Mouse (Mus musculus) kidney, adult 2 months (tissue): Measurements from ENCODE around the gene Stra6. TPM values are rescaled to one million over a fixed set of nuclear protein-coding genes. Genes with fewer than 3 reads are reported as not detected.

ENCODE experiments used
- DNase-seq: peaks from one replicate; pipeline ENCODE4 v3.0.0; 2021
- H3K27ac ChIP-seq: fragments of 200-500 bp; 2 replicates; pipeline ENCODE4 v1.5.1; 2012; ENCODE audit warnings: low read depth, low read length, control low read depth, inconsistent platforms; ENCODE audit not compliant: insufficient read depth
- H3K27me3 ChIP-seq: fragments of 200-500 bp; replicated peaks from 2 replicates; pipeline ENCODE4 v1.6.1; 2012; ENCODE audit warnings: mild to moderate bottlenecking, moderate library complexity, low read length, inconsistent platforms; ENCODE audit not compliant: control insufficient read depth, insufficient read depth
- H3K36me3 ChIP-seq: fragments of 200-500 bp; 2 replicates; pipeline ENCODE4 v1.6.1; 2012; ENCODE audit warnings: mild to moderate bottlenecking, moderate library complexity, low read length, inconsistent platforms; ENCODE audit not compliant: control insufficient read depth, insufficient read depth
- H3K4me1 ChIP-seq: fragments of 200-500 bp; 2 replicates; pipeline ENCODE4 v1.6.1; 2011; ENCODE audit warnings: low read length; ENCODE audit not compliant: control insufficient read depth, insufficient read depth
- H3K4me3 ChIP-seq: fragments of 200-500 bp; 2 replicates; pipeline ENCODE4 v1.5.1; 2011; ENCODE audit warnings: mild to moderate bottlenecking, low read depth, low read length, control low read depth; ENCODE audit not compliant: insufficient read depth
- CTCF ChIP-seq: fragments of 200-500 bp; conservative IDR thresholded peaks from 2 replicates; pipeline ENCODE4 v1.5.1; 2011; ENCODE audit warnings: low read depth, mild to moderate bottlenecking, control low read depth, low read length, moderate library complexity, mixed read lengths; ENCODE audit not compliant: insufficient read depth, insufficient read length
- POLR2A ChIP-seq: fragments of 200-500 bp; IDR thresholded peaks from one replicate; pipeline ENCODE4 v1.6.1; 2011; ENCODE audit warnings: low read depth, low read length, control low read depth
- WGBS: fragments of 180-500 bp; shearing (Covaris S2); methylation state at CpG from one replicate; pipeline ENCODE4 v1.1.7; 2018; 5-methylcytosine and 5-hydroxymethylcytosine counted together
- polyA plus RNA-seq: library from polyadenylated mRNA; depleted of rRNA; stranded (reverse); fragments of >200 nt; gene quantifications from 2 replicates; pipeline ENCODE4 v1.2.3, GENCODE M21; 2012

Stra6 gene
- polyA plus RNA-seq, 1 experiment: 15.4 TPM

GRCm38 (mm10) chr9:58049186-58049585, 14.4 kb upstream of the Stra6 start:
- no peaks in the 10 kb centered on the region for H3K4me1 ChIP-seq
- H3K27ac ChIP-seq: no peak overlapping the region
- no peak overlapping the region for H3K4me3 ChIP-seq
- no peaks in the 10 kb centered on the region for H3K27me3 ChIP-seq
- TF ChIP-seq CTCF (no peak), POLR2A (no peak)
- WGBS: 71% methylated on average over 6 of the region's 6 CpGs
- H3K36me3 ChIP-seq: no peaks in the 10 kb centered on the region
- DNase-seq: no peak

- H3K4me3 ChIP-seq: no peak overlapping the region
- no peaks in the 10 kb centered on the region for H3K4me1 ChIP-seq
- TF ChIP-seq POLR2A: no peak
- no peaks in the 10 kb centered on the region for H3K27me3 ChIP-seq
- DNase-seq: no peak
- H3K36me3 ChIP-seq: no peaks in the 10 kb centered on the region
- WGBS: 56% methylated on average over 7 of the region's 7 CpGs
- H3K27ac ChIP-seq: no peak overlapping the region
Observed at GRCm38 (mm10) chr9:58049861-58050260, 13.7 kb upstream of the Stra6 start.

- Histone ChIP-seq H3K4me1 (no peaks in the 10 kb centered on the region), H3K27ac (no peak overlapping the region), H3K4me3 (no peak overlapping the region), H3K36me3 (no peaks in the 10 kb centered on the region), H3K27me3 (no peaks in the 10 kb centered on the region)
- DNase-seq: no peak
- TF ChIP-seq POLR2A (no peak), CTCF (no peak)
- WGBS: 63% methylated on average over 5 of the region's 5 CpGs
Observed at GRCm38 (mm10) chr9:58051937-58052336, 11.7 kb upstream of the Stra6 start.

DNA sequence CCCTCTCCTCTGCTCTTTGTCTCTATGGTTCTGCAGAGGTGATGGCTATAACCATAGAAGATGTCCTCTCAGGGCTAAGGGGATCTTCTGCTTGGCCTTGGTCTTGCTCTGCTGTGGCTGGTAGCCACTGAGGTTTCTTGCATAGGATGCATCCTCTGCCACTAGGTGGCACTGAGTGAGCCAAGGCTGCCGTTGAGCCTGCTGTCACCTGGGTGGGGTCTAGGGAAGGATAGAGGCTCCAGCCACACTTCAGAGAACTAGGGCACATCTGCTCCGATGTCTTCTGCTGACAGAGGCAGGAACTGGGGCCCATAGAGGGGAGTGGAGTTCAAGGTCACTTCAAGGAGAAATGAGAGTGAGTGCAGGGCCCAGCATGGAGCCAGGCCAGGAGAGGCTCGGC, 10.5 kb upstream of the Stra6 start:
- H3K4me1 ChIP-seq: no peaks in the 10 kb centered on the region
- TF ChIP-seq CTCF: peak; percentile 77
- TF ChIP-seq POLR2A: no peak
- WGBS: 42% methylated on average over 3 of the region's 3 CpGs

DNA sequence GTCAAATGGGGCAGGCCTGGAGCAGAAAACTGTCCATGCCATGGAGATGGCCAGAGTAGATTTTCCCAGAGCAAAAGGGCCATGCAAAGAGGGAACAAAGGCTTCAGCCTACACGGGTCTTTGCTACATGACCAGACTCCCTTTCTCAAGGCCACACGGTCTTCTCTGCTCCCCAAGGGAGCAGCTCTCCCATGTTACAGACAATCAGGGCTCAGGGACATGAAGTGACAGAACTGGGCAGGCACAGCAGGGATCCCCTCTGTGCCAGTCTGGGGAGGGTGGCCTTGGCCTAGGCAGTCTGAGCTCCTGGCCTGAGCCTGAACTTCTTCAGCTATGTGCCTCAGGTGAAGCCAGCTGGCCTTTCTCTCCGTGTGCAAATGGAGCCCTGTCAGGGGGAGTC, 10.0 kb upstream of the Stra6 start:
- Histone ChIP-seq H3K27ac (no peak overlapping the region), H3K4me1 (no peaks in the 10 kb centered on the region), H3K4me3 (no peak overlapping the region), H3K27me3 (no peaks in the 10 kb centered on the region), H3K36me3 (no peaks in the 10 kb centered on the region)
- 71% methylated on average over 3 of the region's 3 CpGs for WGBS
- TF ChIP-seq CTCF (no peak), POLR2A (no peak)
- DNase-seq: no peak

More for the DNA sequence above, 10.5 kb upstream of the Stra6 start:
- Histone ChIP-seq H3K27me3 (no peaks in the 10 kb centered on the region), H3K36me3 (no peaks in the 10 kb centered on the region), H3K27ac (no peak overlapping the region), H3K4me3 (no peak overlapping the region)
- peak; percentile 35 for DNase-seq

DNA sequence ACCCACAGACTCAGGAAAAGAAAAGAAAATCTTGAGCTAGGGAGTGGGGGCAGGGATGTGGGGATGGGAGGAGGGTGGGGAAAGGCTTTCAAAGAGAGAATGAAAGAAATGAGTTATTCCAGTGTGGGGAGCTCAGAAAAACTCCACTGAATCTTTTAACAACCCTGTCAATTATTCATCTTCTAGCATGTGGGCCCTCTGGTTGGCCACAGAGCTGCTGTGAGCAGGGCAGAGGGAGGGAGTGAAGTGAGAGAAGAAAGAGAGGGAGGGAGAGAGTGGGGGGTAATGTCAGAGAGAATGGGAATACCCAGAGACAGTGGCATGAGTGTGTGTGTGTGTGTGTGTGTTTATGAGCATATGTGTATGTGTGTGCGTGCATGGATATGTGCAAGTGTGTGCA, 9.6 kb upstream of the Stra6 start:
- Histone ChIP-seq H3K27ac (no peak overlapping the region), H3K27me3 (no peaks in the 10 kb centered on the region), H3K4me3 (no peak overlapping the region), H3K4me1 (no peaks in the 10 kb centered on the region), H3K36me3 (no peaks in the 10 kb centered on the region)
- DNase-seq: no peak
- no peak for TF ChIP-seq POLR2A
- TF ChIP-seq CTCF: no peak
- WGBS: 97% methylated on average over 1 of the region's 1 CpGs

- 51% methylated on average over 5 of the region's 5 CpGs for WGBS
- H3K36me3 ChIP-seq: no peaks in the 10 kb centered on the region
- TF ChIP-seq POLR2A (no peak), CTCF (no peak)
Observed at GRCm38 (mm10) chr9:58055666-58056065, 7.9 kb upstream of the Stra6 start.

DNA sequence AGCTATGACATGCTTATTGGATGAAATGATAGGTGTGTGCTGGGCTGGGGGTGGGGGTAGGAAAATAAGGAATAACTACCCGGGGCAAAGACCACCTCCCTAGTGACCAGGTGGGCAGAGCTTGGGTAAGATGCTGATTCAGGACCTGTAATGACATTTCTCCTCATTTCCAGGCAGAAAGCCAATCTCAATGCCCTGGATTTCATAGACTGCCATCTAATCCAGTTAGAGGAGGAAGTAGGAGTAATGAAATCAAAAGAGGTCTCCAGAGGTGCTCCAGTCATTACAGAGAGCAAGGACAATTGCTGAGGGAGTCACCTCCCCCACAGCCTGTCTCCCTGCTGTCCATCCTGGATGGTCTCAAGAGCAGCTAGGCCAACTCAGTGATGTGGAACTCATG, 3.7 kb upstream of the Stra6 start:
- no peak overlapping the region for H3K27ac ChIP-seq
- DNase-seq: no peak
- H3K36me3 ChIP-seq: no peaks in the 10 kb centered on the region
- H3K4me3 ChIP-seq: no peak overlapping the region
- H3K27me3 ChIP-seq: peaks cover 2% of the 10 kb centered on the region; the same call in 1 of the 2 replicates
- H3K4me1 ChIP-seq: no peaks in the 10 kb centered on the region
- TF ChIP-seq POLR2A (no peak), CTCF (no peak)
- 48% methylated on average over 1 of the region's 1 CpGs for WGBS

More at GRCm38 (mm10) chr9:58055666-58056065, 7.9 kb upstream of the Stra6 start:
- Histone ChIP-seq H3K27me3 (no peaks in the 10 kb centered on the region), H3K4me3 (no peak overlapping the region), H3K4me1 (no peaks in the 10 kb centered on the region), H3K27ac (no peak overlapping the region)
- DNase-seq: peak; percentile 33
